1 mouse cellular context compared by ENCODE assay signal in genomic region chr15:99120814-99121213, GRCm38 (mm10).
TF ChIP-seq lines count a peak whose summit lies in the region.

No protein-coding gene starts in this region.

TF ChIP-seq in CH12.LX, 34 proteins besides CTCF, POLR2A, EP300 and RAD21:
- TF ChIP-seq ELF1 (IDR thresholded peaks at IDR 0.05; ENCODE audit: low read depth, low read length) (no peak), USF2 (conservative IDR thresholded peaks at IDR 0.05; ENCODE audit: low read depth, low read length) (no peak)
TF ChIP-seq in CH12.LX: peak in this region for 0.
